Mouse (Mus musculus) kidney, postnatal 25 days (tissue): ENCODE measurements at regions not wholly inside any gene's neighbourhood (a gene's known extent, or its start where the extent isn't known, plus 50 kb on each side); places are given as distances from the start of the nearest gene placed in this dataset.

ENCODE experiments used
- DNase-seq, 2 experiments: peaks; one replicate each; pipeline ENCODE4 v3.0.0; 2021; ENCODE audit warnings: mixed read lengths in 2 of 2

GRCm38 (mm10) chr1:193554731-193555130, 184.6 kb upstream of the Camk1g start:
- DNase-seq, result no peak

- DNase-seq, result no peak
These were observed 182.2 kb upstream of the Camk1g start for GRCm38 (mm10) chr1:193552348-193552747.

GRCm38 (mm10) chr1:193551340-193551739, 181.2 kb upstream of the Camk1g start:
- no peak for DNase-seq

- no peak for DNase-seq
These were observed 180.7 kb upstream of the Camk1g start for GRCm38 (mm10) chr1:193550761-193551160.

GRCm38 (mm10) chr1:193547356-193547755, 177.3 kb upstream of the Camk1g start:
- no peak for DNase-seq

- no peak for DNase-seq
These were observed 175.9 kb upstream of the Camk1g start for GRCm38 (mm10) chr1:193546044-193546432.

GRCm38 (mm10) chr1:193545406-193546043, 175.4 kb upstream of the Camk1g start:
- no peak for DNase-seq

GRCm38 (mm10) chr1:193544804-193545203, 174.7 kb upstream of the Camk1g start:
- DNase-seq, result no peak

- no peak for DNase-seq
These were observed 173.7 kb upstream of the Camk1g start for GRCm38 (mm10) chr1:193543834-193544233.

- DNase-seq, result no peak
These were observed 173.2 kb upstream of the Camk1g start for GRCm38 (mm10) chr1:193543284-193543683.

GRCm38 (mm10) chr1:193541934-193542580, 172.0 kb upstream of the Camk1g start:
- peak; percentile 19 to 50 for DNase-seq

- DNase-seq, result no peak
These were observed 171.2 kb upstream of the Camk1g start for GRCm38 (mm10) chr1:193541281-193541680.

- no peak for DNase-seq
These were observed 170.4 kb upstream of the Camk1g start for GRCm38 (mm10) chr1:193540486-193540885.

GRCm38 (mm10) chr1:193539261-193539660, 169.2 kb upstream of the Camk1g start:
- DNase-seq, result peak; percentile 17 to 63

GRCm38 (mm10) chr1:193538425-193538824, 168.3 kb upstream of the Camk1g start:
- DNase-seq, result peak; percentile 10 to 48

GRCm38 (mm10) chr1:193537616-193538015, 167.5 kb upstream of the Camk1g start:
- no peak for DNase-seq

GRCm38 (mm10) chr1:193536552-193536951, 166.5 kb upstream of the Camk1g start:
- DNase-seq, result no peak

- DNase-seq, result no peak
These were observed 164.4 kb upstream of the Camk1g start for GRCm38 (mm10) chr1:193534449-193534848.

GRCm38 (mm10) chr1:193526501-193526900, 156.4 kb upstream of the Camk1g start:
- no peak for DNase-seq

- DNase-seq, result no peak
These were observed 151.9 kb upstream of the Camk1g start for GRCm38 (mm10) chr1:193522007-193522406.

GRCm38 (mm10) chr1:193518840-193519239, 148.7 kb upstream of the Camk1g start:
- DNase-seq, result no peak

GRCm38 (mm10) chr1:193517968-193518367, 147.9 kb upstream of the Camk1g start:
- DNase-seq, result no peak

GRCm38 (mm10) chr1:193517293-193517692, 147.2 kb upstream of the Camk1g start:
- no peak for DNase-seq

GRCm38 (mm10) chr1:193516395-193516794, 146.3 kb upstream of the Camk1g start:
- DNase-seq, result no peak
